Comparison of ENCODE assay signal across 14 mouse cellular contexts in genomic region chr13:24906831-24907570, GRCm38 (mm10). TPM values are rescaled to one million over a fixed set of nuclear protein-coding genes. Genes with fewer than 3 reads are reported as not detected.
DNase-seq lines count a peak whose midpoint lies in the region; ATAC-seq and TF ChIP-seq lines count a peak whose summit lies in the region.
"Had no signal": no experiment of that assay in that cellular context is flagged by ENCODE, and none has a peak within 500 bp of the region (broad histone marks: within the 10 kb centered on the region; RNA-seq: fewer than 3 reads in every experiment).

No protein-coding gene starts in this region.

- H3K36me3 ChIP-seq in hindbrain, postnatal 0 days (ENCODE audit: insufficient read depth, low read length), result peaks cover 10% of the 10 kb centered on the region; the same call in 1 of the 2 replicates
- H3K36me3 ChIP-seq in hindbrain, embryonic 14.5 days (replicated peaks; ENCODE audit: control insufficient read depth, insufficient read depth), result peaks cover 18% of the 10 kb centered on the region

- no peaks in the 10 kb centered on the region for H3K27me3 ChIP-seq in hindbrain, postnatal 0 days (ENCODE audit: insufficient read depth, low read length)
- H3K27me3 ChIP-seq in hindbrain, embryonic 14.5 days (ENCODE audit: control insufficient read depth, insufficient read depth, low read length), result no peaks in the 10 kb centered on the region
- H3K27me3 ChIP-seq: forebrain, embryonic 13.5 days; liver, embryonic 13.5 days; neural tube, embryonic 13.5 days had no signal

- H3K4me3 ChIP-seq in hindbrain, postnatal 0 days (ENCODE audit: low read length), result no peak overlapping the region
- no peak overlapping the region for H3K4me3 ChIP-seq in hindbrain, embryonic 14.5 days (replicated peaks; ENCODE audit: low read length)
- H3K4me3 ChIP-seq: forebrain, embryonic 13.5 days; heart, embryonic 10.5 days; liver, embryonic 13.5 days; neural tube, embryonic 13.5 days had no signal

- H3K4me2 ChIP-seq in hindbrain, postnatal 0 days (ENCODE audit: low read depth, low read length), result no peak overlapping the region
- no peak overlapping the region for H3K4me2 ChIP-seq in hindbrain, embryonic 14.5 days (replicated peaks)
- H3K4me2 ChIP-seq: forebrain, embryonic 13.5 days; liver, embryonic 13.5 days; neural tube, embryonic 13.5 days had no signal

- no peaks in the 10 kb centered on the region for H3K9me3 ChIP-seq in hindbrain, postnatal 0 days (ENCODE audit: low read length)
- H3K9me3 ChIP-seq in hindbrain, embryonic 14.5 days (ENCODE audit: control insufficient read depth, low read length), result no peaks in the 10 kb centered on the region
- H3K9me3 ChIP-seq: forebrain, embryonic 13.5 days; heart, embryonic 10.5 days; liver, embryonic 13.5 days; neural tube, embryonic 13.5 days had no signal

- no peak for ATAC-seq in hindbrain, postnatal 0 days
- ATAC-seq in hindbrain, embryonic 14.5 days (ENCODE audit: low FRiP score), result no peak
- ATAC-seq: forebrain, embryonic 13.5 days had no signal

- DNase-seq in hindbrain, postnatal 0 days (ENCODE audit: low spot score), result peak; percentile 15
- DNase-seq in hindbrain, embryonic 14.5 days (ENCODE audit: low spot score), result no peak
- DNase-seq in ovary, postnatal 36 days (ENCODE audit: low spot score), result peak; percentile 23
- no peak for DNase-seq in ovary, postnatal 10 days (ENCODE audit: low spot score)
- DNase-seq in brain, embryonic 14.5 days (ENCODE audit: low read depth), result peak; percentile 24
- DNase-seq in urinary bladder, postnatal 14 days (ENCODE audit: low spot score), result no peak
- DNase-seq in testis, postnatal 10 days (ENCODE audit: low spot score), result no peak
- DNase-seq: cerebellum, adult 11 months; liver, embryonic 13.5 days; right cerebral cortex, adult 18-20 months had no signal

- H3K9ac ChIP-seq in hindbrain, postnatal 0 days (replicated peaks; ENCODE audit: low read length), result no peak overlapping the region
- no peak overlapping the region for H3K9ac ChIP-seq in hindbrain, embryonic 14.5 days
- H3K9ac ChIP-seq: forebrain, embryonic 13.5 days; liver, embryonic 13.5 days; neural tube, embryonic 13.5 days had no signal

- WGBS in hindbrain, postnatal 0 days, result 72% methylated on average over 11 of the region's 11 CpGs
- WGBS in hindbrain, embryonic 14.5 days, result 73% methylated on average over 11 of the region's 11 CpGs

- TF ChIP-seq CTCF in hindbrain, postnatal 0 days (IDR thresholded peaks at IDR 0.05; ENCODE audit: low read depth), result no peak
- TF ChIP-seq CTCF in brain, embryonic 14.5 days (IDR thresholded peaks at IDR 0.05; ENCODE audit: borderline replicate concordance, extremely low read depth, insufficient read depth, insufficient read length), result no peak

- no peak for TF ChIP-seq POLR2A in brain, embryonic 14.5 days (IDR thresholded peaks at IDR 0.05; ENCODE audit: borderline replicate concordance, extremely low read depth, insufficient read depth, insufficient read length, poor library complexity, severe bottlenecking)

- H3K4me1 ChIP-seq in hindbrain, postnatal 0 days (ENCODE audit: insufficient read depth, low read length), result no peaks in the 10 kb centered on the region
- no peaks in the 10 kb centered on the region for H3K4me1 ChIP-seq in hindbrain, embryonic 14.5 days (replicated peaks; ENCODE audit: control insufficient read depth, insufficient read depth, low read length)
- H3K4me1 ChIP-seq: forebrain, embryonic 13.5 days; liver, embryonic 13.5 days; neural tube, embryonic 13.5 days had no signal

- H3K27ac ChIP-seq in hindbrain, postnatal 0 days, result no peak overlapping the region
- no peak overlapping the region for H3K27ac ChIP-seq in hindbrain, embryonic 14.5 days
- H3K27ac ChIP-seq: forebrain, embryonic 13.5 days; heart, embryonic 10.5 days; liver, embryonic 13.5 days; neural tube, embryonic 13.5 days; stomach, postnatal 0 days had no signal

RNA-seq across cellular contexts. Expression of gene Aldh5a1, which starts 30.5 kb away (rescaled TPM):
- 46.3 and 53.9 TPM in 2 replicates for total RNA-seq in hindbrain, postnatal 0 days (2014; rRNA removed)
- polyA plus RNA-seq in hindbrain, postnatal 0 days (2015; fragmentation: Nextera tagmentation; extraction: Ambion mirVana), result 16.2 and 16.9 TPM in 2 replicates
- 15.8 and 16.5 TPM in 2 replicates for polyA plus RNA-seq in hindbrain, embryonic 14.5 days (2014; fragmentation: Nextera tagmentation; extraction: Ambion mirVana)
- 12.2 and 17.9 TPM in 2 replicates for polyA plus RNA-seq in brain, embryonic 14.5 days (2012; rRNA removed)

RNA-seq across cellular contexts. Expression of gene Gpld1, which starts 36.0 kb away (rescaled TPM):
- total RNA-seq in hindbrain, postnatal 0 days (2014; rRNA removed), result 5.4 and 8.4 TPM in 2 replicates
- polyA plus RNA-seq in hindbrain, postnatal 0 days (2015; fragmentation: Nextera tagmentation; extraction: Ambion mirVana), result 3.0 and 3.3 TPM in 2 replicates
- 2.8 and 3.8 TPM in 2 replicates for polyA plus RNA-seq in hindbrain, embryonic 14.5 days (2014; fragmentation: Nextera tagmentation; extraction: Ambion mirVana)
- polyA plus RNA-seq in brain, embryonic 14.5 days (2012; rRNA removed), result 1.8 and 2.6 TPM in 2 replicates

Comparison
In these comparisons a context has a peak if more than half of its experiments do, and no peak if none do; other contexts are left out.
1. DNase-seq: peak in hindbrain, postnatal 0 days (single experiment), ovary, postnatal 36 days (single experiment) and brain, embryonic 14.5 days (single experiment); none in hindbrain, embryonic 14.5 days (single experiment), ovary, postnatal 10 days (single experiment), urinary bladder, postnatal 14 days (single experiment) and testis, postnatal 10 days (single experiment).